Mouse (Mus musculus) gastrocnemius, adult 2 months (tissue): ENCODE measurements around the gene Olfr959. TPM values are rescaled to one million over a fixed set of nuclear protein-coding genes. Genes with fewer than 3 reads are reported as not detected.

Source experiments
- DNase-seq: peaks from one replicate; pipeline ENCODE4 v3.0.0; 2022
- H3K27ac ChIP-seq: fragments of 200-600 bp; 2 replicates; pipeline ENCODE4 v1.8.1; 2022; ENCODE audit warnings: mild to moderate bottlenecking
- H3K4me3 ChIP-seq: fragments of 200-600 bp; 2 replicates; pipeline ENCODE4 v1.8.1; 2022; ENCODE audit warnings: mild to moderate bottlenecking, moderate library complexity
- CTCF ChIP-seq: fragments of 200-600 bp; IDR thresholded peaks from 2 replicates; pipeline ENCODE4 v1.8.1; 2022; ENCODE audit warnings: antibody characterized with exemption, mild to moderate bottlenecking, moderate library complexity
- intact Hi-C: fragments of 180-260 bp; cut with DNase I; formaldehyde crosslinking; loops from one replicate; pipeline ENCODE4 v1.15.1; 2025
- total RNA-seq, 2 experiments: library from RNA; stranded (reverse); gene quantifications; 2 replicates each; pipeline ENCODE4 v1.2.3; 2021

The Olfr959 gene
- total RNA-seq, 2 experiments from 2014 or later: not detected

- intact Hi-C loops: no loop called here
- H3K4me3 ChIP-seq: no peak overlapping the region
- TF ChIP-seq CTCF: no peak
- H3K27ac ChIP-seq: no peak overlapping the region
- no peak for DNase-seq
Observed at GRCm38 (mm10) chr9:39557529-39558348, 17.6 kb downstream of the Olfr959 start.

GRCm38 (mm10) chr9:39553946-39554345, 21.4 kb downstream of the Olfr959 start, which contains the start of gene Olfr958:
Olfr958 (minus strand) TSS chr9:39554054.
- no peak for DNase-seq
- H3K27ac ChIP-seq: no peak within 1 kb of the TSS
- TF ChIP-seq CTCF: no peak
- intact Hi-C loops: no loop called here
- no peak within 1 kb of the TSS for H3K4me3 ChIP-seq

GRCm38 (mm10) chr9:39550806-39551205, 24.6 kb downstream of the Olfr959 start:
- no peak for DNase-seq
- Histone ChIP-seq H3K27ac (no peak overlapping the region), H3K4me3 (no peak overlapping the region)
- TF ChIP-seq CTCF: no peak
- intact Hi-C loops: no loop called here

GRCm38 (mm10) chr9:39523616-39524285, 51.6 kb downstream of the Olfr959 start:
- Histone ChIP-seq H3K27ac (no peak overlapping the region), H3K4me3 (no peak overlapping the region)
- intact Hi-C loops: no loop called here
- no peak for TF ChIP-seq CTCF
- DNase-seq: no peak

Other genes starting within 250 kb of the Olfr959 start
- not detected for gene Olfr948, start 249.5 kb downstream of the Olfr959 start, total RNA-seq
- gene Olfr951, start 188.2 kb downstream of the Olfr959 start, total RNA-seq: not detected
- not detected for gene Olfr952, start 148.4 kb downstream of the Olfr959 start, total RNA-seq
- gene Olfr954, start 118.9 kb downstream of the Olfr959 start, total RNA-seq: not detected
- not detected for gene Olfr955, start 103.6 kb downstream of the Olfr959 start, total RNA-seq
- not detected for gene Olfr44, start 81.6 kb downstream of the Olfr959 start, total RNA-seq
- gene Olfr957, start 59.8 kb downstream of the Olfr959 start, total RNA-seq: not detected
- gene Olfr958, start 21.5 kb downstream of the Olfr959 start, total RNA-seq: not detected
- gene AW551984, start 28.8 kb upstream of the Olfr959 start, total RNA-seq: under 1 TPM; 0.26 to 0.67 TPM
- gene Olfr148, start 35.1 kb upstream of the Olfr959 start, total RNA-seq: not detected
- not detected for gene Olfr960, start 45.8 kb upstream of the Olfr959 start, total RNA-seq
- not detected for gene Olfr961, start 69.5 kb upstream of the Olfr959 start, total RNA-seq
- not detected for gene Olfr963, start 91.6 kb upstream of the Olfr959 start, total RNA-seq
- not detected for gene Olfr149, start 131.5 kb upstream of the Olfr959 start, total RNA-seq
- gene Olfr965, start 135.8 kb upstream of the Olfr959 start, total RNA-seq: not detected
- not detected for gene Olfr150, start 155.4 kb upstream of the Olfr959 start, total RNA-seq
- not detected for gene Olfr967, start 170.7 kb upstream of the Olfr959 start, total RNA-seq
- gene Olfr968, start 207.7 kb upstream of the Olfr959 start, total RNA-seq: not detected
- gene Olfr969, start 215.4 kb upstream of the Olfr959 start, total RNA-seq: not detected
- not detected for gene Olfr970, start 233.3 kb upstream of the Olfr959 start, total RNA-seq